Mouse (Mus musculus): ENCODE results near the gene Pcsk6. TPM values are rescaled to one million over a fixed set of nuclear protein-coding genes. Genes with fewer than 3 reads are reported as not detected.

Pcsk6 gene
- total RNA-seq, 4 experiments from 2014 or later, result 26.1 to 36.8 (median 34.2) TPM

DNA sequence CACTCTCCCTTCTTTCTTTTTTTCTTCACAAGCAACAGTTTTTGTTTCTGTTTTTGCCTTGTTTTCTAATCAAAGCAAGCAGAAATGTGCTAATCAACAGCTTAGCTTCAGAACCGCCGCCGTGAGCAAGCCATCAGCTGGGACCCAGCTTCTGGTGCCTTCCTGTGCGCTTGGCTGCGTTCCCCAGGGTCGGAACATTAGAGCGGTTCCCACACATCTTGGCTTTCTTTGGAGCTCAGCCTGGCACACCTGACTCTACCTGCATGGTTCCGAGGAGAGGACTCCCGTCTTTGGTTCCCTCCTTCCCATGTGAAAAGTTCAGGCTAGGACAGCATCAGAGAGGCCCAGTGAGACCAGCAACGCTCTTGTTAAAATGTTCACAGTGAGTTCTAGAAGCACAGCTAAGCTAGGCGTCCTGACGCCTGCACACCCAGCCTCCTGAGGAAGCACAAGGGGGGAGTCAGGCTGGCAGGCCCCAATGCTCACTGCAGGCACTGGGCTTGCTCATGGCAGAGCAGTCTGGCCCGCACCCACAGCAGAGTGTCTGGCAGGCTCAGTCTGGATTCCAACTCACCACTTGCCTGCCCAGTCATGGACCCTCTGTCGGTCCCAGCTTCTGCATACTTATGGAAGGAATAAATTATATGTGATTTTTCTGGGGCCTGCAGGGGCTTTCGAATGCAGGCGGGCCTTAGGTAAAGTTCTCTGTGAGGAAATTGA is 139.7 kb downstream of the Pcsk6 start:
- DNase-seq (ENCODE audit: low spot score), result no peak

DNA sequence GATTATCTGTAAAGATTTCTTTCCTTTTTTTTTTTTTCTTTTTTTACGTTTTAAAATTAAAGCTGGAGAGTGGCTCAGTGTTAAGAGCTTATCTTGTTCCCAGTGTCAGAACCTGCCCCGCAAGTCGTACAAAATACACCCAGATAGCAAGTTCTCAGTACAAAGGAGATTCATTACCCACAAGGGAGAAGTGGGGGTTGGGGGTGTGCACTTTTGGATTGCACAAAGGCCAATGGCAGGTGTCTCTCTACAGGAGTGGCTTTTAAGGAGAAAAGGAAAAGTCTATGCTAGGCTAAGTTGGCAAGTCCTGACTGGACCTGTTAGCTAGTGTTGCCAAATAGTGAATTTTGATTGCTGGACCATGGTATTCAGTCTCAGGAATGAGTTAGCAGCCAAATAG is 140.3 kb downstream of the Pcsk6 start:
- no peak for DNase-seq (ENCODE audit: low spot score)

DNA sequence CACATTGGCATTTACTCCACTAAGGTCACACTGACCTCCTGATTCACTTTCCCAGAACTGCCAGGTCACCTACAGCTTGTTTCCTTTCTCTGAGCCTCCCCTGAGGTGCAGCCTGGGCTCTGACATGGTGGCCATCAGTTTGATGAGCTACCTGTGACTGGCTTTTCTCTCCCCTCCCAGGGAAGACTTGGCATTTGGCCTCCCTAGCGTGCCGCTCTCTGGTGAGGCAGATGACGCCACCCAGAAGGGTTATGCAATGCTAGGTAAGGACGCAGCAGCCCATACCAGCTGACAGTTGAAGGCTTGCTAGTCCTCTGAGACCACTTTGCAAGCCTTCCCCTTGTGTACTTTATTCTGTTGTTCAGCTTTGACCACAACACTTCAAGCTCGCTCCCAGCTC is 141.9 kb downstream of the Pcsk6 start:
- no peak for DNase-seq (ENCODE audit: low spot score)

DNA sequence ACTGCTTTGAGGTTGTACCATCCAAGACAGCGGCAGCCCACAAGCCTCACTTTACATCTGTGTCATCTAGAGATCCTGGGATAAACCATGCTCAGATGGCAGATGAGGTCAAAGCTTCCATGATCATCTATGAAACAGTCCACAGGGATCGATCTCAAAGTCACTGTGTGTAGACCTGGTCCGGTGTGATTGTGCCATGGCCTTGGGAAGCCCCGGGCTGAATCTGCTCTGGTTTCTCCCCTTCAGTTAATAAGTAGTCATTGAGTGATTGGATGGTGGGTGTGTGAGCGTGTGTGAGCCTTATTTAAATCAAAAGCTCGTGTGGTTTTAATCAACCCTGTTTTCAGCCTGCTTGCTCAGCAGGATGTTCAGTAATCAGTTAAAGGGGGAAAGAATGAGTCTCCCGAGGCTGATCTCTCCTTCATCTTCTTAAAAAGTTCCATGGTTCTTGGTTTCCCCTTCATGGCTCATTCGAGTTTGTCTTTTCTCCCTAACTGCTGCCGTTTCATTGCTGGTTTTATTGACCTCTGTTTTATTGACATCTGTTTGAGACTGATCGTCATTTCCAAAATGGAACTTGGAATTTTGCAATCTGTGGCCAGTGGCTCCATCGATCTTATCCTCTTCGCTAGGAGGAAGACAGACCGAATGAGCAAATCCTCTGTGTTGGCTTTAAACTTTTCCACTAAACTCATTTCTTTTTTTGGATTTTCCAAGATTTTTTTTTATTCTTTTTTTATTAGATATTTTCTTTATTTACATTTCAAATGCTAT is 142.5 kb downstream of the Pcsk6 start:
- DNase-seq (ENCODE audit: low spot score), result no peak

DNA sequence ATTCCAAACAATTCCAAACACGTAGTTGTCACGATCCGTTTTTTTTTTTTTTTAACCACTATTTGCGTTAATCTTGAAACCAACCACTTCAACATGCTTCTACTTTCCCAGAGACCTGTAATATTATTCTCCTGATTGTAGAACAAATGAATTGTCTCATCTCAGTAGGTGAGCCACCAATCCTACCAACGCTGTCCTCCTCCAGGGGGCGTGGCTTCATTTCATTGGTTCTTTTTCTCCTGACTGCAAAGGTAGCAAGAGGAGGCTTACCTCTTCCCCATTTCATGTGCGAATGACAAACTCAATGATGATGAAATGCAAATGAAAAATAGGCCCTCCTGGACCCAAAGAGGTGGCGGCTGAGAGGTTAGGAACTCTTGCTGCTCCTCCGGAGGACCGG is 143.5 kb downstream of the Pcsk6 start:
- DNase-seq (ENCODE audit: low spot score), result no peak

DNA sequence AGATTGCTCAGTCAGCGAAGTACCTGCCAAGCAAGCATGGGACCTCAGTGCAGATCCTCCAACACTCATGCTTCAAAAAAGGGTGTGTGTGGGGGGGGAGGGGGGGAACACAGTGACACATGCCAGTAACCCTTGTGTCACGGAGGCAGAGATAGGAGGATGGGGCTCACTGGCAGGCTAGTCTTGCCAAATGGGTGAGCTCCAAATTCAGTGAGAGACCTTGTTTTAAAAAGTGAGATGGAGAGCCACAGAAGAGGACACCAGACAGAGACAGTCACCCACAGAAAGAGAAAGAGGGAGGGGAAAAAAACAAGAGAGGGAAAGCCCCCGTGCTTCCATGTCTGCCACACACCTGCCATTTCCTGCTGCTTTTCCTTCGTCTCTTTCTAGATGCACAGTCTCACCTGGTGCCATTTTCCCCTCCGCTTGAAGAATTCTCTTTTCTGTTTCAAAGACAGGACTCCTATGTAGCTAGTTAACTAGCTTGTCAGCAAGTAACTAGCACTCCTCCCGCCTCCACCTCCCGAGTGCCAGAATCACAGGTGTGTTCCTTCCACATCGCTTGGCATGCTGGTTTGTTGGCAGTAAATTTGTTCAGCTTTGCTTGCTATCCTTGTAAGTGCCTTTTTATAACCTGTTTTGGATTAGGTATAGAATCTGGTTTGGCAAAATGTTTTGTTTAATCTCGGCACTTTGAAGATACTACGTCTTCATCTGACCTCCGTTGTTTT is 146.8 kb downstream of the Pcsk6 start:
- no peak for DNase-seq (ENCODE audit: low spot score)

DNA sequence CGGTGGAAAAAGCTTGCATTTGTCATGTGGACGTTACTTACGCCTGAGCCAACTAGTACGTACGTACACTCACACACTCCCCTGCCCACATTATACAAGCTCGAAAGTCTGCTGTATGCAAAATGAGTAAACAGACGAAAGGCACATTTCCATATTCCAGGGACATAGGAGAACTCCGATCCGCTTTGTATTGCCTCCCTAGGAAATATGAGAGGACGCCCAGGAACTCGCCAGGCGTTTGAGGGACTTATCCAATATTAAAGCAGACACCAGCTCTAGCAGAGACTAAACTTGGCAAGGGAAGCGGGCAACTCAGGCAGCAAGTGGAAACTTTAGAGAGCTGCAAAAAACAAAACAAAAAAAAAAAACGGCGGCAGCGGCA is 147.3 kb downstream of the Pcsk6 start:
- DNase-seq (ENCODE audit: low spot score), result no peak

DNA sequence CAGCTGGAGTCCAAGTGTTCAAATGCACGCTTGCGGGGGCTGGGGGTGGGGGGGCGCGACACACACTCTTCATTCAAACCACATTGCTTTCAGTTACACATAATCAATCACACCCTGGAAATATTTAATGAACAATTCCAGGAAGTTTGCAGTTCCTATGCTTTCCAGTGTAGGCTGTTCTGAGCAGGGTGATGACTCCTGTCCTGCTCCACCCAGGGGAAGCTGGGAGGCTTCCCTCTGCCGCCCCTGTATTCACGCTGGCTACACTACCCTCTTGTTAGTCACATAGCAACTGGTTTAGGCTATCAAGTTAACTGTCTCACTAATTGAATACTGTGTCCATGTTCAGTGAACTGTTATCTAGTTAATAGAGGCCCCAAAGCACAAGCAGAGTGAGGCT is 149.0 kb downstream of the Pcsk6 start:
- no peak for DNase-seq (ENCODE audit: low spot score)

DNA sequence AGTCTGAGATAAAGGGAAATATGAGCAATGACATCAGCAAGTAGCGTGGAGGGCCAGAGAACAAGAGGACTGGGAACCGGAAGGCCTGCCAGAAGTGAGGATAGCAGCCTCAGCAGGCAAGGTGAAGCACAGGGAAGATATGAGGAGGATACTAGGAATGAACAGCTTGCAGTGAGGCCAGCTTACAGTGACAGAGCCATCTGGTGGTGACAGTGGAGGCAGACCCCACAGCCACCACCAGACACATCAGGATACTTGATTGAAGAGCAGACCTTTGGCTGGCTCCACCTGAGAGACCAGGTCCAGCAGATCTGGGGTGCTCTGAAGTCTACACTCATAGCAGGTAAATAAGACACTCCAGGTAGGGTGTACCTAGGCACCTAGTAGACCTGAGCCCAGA is 166.2 kb downstream of the Pcsk6 start:
- DNase-seq (ENCODE audit: low spot score), result no peak

DNA sequence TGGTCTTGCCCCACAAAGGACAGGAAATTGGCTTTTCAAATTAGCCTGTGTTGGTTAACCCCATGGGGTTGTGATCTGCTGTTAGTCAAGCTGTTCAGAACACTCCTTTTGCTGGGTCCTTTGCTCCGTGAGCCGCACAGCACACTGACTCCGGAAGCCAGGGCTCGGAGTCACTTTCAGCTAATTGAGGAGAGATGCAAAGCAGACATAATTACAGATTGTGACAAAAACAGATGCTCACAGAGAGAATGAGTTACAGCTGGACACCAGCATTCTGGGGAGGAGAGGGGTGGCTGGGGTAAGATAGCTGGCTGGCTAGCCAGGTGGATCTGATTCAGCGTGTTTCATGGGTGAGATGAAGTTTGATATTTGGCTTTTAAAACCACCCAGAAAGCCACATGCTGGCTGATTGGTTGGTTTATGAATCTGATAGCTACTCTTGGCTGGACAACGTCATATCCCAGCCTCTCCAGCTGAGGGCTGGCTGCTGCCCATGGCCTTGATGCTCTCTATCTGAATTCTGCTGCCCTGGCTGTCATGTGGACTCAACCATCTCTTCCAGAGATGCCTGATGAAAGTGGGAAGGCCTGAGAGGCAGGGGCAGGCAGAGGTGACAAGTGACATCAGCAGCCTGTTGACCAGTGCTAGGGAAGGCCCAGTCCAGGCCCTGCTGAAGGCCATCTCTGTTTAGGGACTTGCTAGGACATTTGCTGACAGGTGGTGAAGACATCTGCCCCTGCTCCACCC is 167.4 kb downstream of the Pcsk6 start:
- DNase-seq (ENCODE audit: low spot score), result no peak

DNA sequence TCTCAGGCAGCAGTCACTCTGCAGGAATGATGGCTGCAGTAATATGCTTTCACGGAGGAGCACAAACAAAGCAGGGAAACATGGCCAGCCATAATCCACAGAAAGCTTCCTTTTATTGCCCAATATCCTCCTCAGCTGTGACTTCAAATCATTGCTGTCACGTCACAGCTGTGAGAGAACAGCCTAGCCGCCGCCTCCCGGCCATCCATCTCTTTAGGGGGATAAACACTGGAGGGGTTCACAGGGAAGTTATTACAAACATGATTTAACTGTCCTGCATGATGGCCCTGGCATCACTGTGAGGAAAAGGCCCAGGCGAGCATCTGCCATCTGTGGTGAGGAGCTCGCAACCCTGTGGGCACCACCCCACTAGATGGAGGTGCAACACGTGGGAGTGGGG is 175.3 kb downstream of the Pcsk6 start:
- DNase-seq (ENCODE audit: low spot score), result no peak

DNA sequence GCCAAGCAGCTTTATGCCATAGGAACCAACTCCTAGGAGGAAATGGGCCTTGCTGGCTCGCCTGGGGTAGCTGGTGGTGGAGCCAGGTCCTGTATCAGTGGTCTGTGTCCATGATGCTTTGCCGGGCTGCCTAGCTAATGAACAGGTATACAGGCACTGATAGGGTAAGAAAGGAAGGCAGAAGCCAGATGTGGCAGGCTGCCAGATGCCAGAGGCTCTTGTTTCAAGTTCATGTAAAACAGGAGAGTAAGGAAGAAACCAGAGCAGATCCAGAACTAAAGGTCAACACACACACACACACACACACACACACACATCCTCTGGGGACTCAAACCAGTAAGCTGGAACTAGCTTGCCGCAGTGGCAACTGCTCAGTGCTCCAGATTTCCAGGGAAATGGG is 176.7 kb downstream of the Pcsk6 start:
- no peak for DNase-seq (ENCODE audit: low spot score)

DNA sequence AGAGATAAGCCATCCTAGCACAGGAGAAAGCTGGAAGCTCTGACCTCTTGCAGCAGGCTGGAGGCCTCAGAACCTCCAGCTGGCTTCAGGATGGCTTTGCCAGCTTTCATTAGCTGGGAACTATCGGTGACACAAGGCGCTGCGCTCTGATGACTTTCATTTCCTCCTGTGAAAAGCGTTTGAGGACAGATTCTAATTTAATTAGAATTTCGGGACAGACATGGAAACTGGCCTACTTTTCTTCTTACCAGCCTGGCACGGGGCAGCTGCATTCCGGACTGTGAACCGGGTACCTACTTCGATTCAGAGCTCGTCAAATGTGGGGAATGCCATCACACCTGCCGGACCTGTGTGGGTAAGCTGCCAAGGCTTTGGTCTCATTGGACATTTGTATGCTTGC is 177.2 kb downstream of the Pcsk6 start:
- DNase-seq (ENCODE audit: low spot score), result no peak

DNA sequence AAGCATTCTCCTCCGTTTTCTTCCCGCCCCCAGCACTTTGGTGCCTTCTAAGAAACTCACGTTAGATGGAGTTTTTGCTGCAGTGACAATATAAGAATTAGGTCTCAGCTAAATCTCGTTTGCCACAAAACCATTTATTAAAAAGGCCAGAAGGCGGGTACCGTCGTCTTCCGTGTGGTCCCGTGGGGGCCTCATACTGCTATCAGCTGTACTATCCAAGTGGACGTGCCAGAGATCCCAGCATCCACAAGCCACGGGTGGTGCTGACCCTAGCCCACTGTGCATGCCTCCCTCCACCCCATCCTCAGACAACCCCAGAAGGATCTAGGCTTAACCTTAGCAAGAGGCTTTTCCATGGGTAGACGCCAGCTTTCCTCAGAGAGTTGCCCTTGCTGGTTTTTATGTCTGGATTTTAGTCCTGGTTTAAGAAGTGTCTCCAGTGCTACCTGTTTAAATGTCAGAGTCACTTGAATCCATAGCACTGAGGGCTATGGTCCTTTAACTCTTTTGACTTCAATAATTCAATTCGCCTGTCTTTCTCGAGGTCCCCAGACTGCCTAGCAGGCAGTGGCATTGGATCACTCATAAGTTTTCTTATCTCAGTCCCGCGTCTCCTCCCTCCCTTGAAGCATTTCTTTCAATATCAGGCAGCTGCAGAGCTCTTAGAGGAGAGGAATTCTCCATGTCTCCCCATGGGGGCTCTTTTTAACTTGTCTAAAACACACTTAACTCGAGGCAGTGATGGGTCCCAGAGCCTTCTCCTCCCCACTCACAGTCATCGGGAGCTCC is 178.7 kb downstream of the Pcsk6 start:
- DNase-seq (ENCODE audit: low spot score), result no peak

DNA sequence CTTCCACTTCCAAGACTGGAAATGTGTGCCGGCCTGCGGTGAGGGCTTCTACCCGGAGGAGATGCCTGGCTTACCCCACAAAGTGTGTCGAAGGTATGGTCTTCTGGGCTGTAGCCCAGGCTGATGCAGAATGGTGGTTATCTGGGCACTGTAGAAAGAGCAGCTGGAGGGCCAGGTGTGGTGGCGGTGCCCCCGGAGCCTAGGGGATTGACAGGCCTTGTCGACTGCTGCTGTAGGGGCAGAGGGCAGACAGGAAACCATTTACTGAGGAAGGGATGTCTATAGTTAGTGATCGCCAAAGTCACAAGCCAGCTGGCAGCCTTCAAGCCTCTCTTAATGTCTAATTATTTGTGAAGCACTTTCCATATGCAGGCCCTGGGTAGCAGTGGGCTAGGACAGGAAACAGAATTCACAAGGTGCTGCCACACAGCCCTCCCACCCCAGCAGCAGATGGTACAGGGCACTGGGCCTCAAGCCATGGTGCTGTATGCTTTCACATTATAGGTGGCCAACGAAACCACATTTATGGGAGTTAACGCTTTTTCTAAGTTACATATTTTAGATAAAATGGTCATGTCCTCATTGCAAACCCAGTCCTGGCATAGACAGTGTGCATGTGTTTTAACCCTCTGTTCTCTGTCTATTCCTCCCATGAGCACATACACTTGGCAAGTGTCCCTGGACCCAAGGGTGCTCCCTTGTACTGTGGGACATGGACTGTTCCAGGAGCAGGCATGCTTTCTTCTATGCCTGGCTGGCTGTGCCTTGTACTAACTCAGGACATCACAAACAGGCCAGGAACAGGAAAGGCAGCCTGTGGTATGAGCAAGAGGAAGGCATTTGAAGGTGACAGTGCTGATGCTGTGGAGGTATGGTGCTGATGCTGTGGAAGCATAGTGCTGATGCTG is 182.3 kb downstream of the Pcsk6 start, which contains the start of gene Gm45213:
Gm45213 (plus strand) TSS at position 51 of the 908 bp plus-strand sequence.
- no peak for DNase-seq (ENCODE audit: low spot score)

DNA sequence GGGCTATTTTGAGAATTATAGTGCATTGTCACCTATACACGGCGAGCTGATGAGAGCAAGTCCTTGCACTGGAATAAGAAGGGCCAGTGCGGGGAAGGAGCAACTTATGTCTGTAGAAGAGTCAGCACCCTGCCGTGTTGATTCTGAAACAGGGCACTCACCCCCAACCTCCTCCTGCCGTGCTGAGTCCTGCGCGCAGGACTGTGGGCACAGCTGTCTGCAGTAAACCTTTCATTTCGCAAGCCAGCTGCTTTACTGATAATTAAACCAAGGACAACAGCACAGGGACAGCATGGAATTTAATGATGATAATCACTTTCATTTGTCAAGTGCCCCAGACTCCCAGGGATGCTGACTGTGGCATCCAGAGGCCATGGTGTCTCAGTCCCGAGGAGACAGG is 183.1 kb downstream of the Pcsk6 start:
- DNase-seq (ENCODE audit: low spot score), result no peak

DNA sequence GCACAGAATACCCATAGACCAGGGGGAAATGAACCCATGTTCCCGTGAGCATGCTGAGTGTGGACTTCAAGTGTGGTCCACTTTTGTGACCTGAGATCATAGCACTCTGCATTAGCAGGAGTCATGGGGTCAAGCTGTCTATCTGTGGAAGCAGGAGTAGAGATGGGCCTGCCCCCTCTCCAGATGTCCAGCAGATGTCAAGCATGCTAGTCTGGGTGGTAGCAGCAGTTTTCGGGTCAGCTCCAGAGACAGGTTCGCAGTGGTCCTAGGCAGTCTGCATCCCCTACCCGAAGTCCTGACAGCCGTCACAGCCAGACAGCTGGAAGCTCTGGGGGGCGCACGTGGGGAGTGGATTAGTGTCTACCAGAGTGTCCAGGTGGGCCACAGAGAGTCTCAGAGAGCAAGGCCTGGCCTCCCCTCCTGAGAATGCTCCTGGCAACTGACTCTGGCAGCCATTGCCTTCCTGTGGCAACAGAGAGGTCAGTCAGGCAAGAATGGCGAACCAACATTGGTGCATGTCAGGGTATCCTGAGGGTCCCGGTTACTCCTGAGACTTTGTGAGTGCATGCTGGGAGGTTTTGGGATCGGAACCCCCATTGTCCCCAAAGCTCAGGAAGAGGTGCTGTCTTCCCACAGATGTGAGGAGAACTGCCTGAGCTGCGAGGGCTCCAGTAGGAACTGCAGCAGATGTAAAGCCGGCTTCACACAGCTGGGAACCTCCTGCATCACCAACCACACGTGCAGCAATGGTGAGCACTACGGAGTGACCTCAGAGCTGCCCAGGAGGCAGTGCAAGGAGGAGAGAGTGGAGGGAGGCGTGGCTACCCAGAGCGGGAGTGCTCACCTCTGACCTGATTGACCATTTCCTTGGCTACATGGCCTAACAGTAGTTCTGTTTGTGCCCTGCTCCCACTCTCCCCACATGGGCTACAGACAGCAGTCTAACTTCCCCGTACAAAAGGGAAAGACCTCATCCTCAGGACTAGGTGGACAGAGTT is 185.7 kb downstream of the Pcsk6 start:
- no peak for DNase-seq (ENCODE audit: low spot score)

DNA sequence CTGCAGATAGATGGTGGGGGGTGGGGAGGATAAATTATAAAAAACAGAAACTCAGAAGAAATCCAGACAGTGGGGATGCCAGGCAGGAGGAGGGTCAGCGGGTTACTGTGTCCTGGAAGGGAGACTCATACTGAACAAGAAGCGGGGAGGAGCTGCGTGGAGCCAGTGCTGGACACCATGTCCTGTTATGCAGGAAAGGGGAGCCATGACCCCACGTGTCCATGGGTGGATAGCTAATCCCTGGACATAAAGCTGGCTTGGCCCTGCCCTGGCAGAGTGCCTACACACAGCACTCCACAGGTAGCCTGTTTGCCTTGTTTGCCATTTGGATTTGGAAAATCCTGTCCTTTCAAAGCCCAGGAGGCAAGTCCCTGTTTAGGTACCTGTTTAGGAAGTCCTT is 186.4 kb downstream of the Pcsk6 start:
- DNase-seq (ENCODE audit: low spot score), result no peak

Measured in heart, adult 8-10 months (tissue).